8 mouse cellular contexts compared by ENCODE assay signal in the genomic region with DNA sequence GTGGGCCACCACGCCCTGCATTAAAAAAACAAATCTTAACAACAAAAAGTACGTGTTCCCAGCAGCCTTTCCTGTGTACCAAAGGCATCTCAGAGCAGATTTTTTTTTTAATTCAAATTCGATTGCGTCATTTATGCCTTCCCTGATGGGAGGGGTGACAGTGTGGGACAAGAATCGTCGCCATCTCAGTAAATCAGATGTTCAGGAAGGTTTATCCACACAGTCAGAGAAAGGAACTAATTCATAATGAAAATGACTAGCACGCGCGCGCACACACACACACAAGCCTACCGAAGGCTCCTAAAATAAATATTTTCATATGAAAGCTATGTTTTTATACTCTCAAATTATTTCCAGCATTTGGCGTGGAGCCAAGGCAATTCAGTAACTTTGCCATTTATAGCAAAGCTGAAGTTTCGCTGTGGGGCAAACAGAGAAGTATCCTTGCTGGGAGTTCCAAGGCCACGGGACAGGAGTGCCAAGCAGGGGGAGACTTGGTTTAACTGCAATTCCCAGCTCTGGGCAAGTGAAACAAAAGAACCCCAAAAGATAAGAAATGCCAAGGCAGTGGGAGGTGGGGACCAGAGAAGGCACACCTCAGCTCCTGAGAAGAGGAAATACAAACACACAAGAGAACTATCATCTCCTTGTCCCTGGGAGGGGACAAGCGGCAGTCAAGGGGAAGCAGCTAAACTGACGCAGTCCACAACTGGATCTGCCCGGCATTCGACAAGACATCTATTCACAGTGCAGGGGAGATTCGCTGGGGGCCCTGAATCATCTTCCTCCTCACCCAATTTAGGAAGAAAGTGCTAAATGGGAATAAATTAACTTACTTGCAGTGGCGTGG. TPM values are rescaled to one million over a fixed set of nuclear protein-coding genes. Genes with fewer than 3 reads are reported as not detected.
A peak's percentile ranks its signal among the peaks of the same experiment; 100 is the strongest.
DNase-seq lines count a peak whose midpoint lies in the region; ATAC-seq and TF ChIP-seq lines count a peak whose summit lies in the region.

No protein-coding gene starts in this region.

- DNase-seq in embryonic facial prominence, embryonic 11.5 days (ENCODE audit: low spot score), result peak; percentile 38
- no peak for DNase-seq in embryonic facial prominence, embryonic 10.5 days (ENCODE audit: low spot score)
- DNase-seq in adrenal gland, adult (ENCODE audit: inconsistent age in 2 of 2, low spot score in 1 of 2), result peak; percentile 62 to 90
- peak; percentile 38 for DNase-seq in heart, postnatal 4 days
- DNase-seq in lung, postnatal 25 days (ENCODE audit: low spot score), result peak; percentile 55
- no peak for DNase-seq in hindbrain, postnatal 0 days (ENCODE audit: low spot score)
- DNase-seq in layer of hippocampus, adult 11-12 months (ENCODE audit: low spot score), result no peak
- no peak for DNase-seq in layer of hippocampus, adult 9-11 months

- no peaks in the 10 kb centered on the region for H3K36me3 ChIP-seq in embryonic facial prominence, embryonic 11.5 days (replicated peaks; ENCODE audit: control insufficient read depth, insufficient read depth, low read depth, low read length)
- no peaks in the 10 kb centered on the region for H3K36me3 ChIP-seq in embryonic facial prominence, embryonic 10.5 days (replicated peaks)
- no peaks in the 10 kb centered on the region for H3K36me3 ChIP-seq in hindbrain, postnatal 0 days (ENCODE audit: insufficient read depth, low read length)

- ATAC-seq in embryonic facial prominence, embryonic 11.5 days (replicated peaks; ENCODE audit: insufficient number of reproducible peaks, low FRiP score, low TSS enrichment, low read depth), result no peak
- ATAC-seq in hindbrain, postnatal 0 days, result no peak

- H3K27ac ChIP-seq in embryonic facial prominence, embryonic 11.5 days (replicated peaks; ENCODE audit: low read depth, low read length), result no peak overlapping the region
- no peak overlapping the region for H3K27ac ChIP-seq in embryonic facial prominence, embryonic 10.5 days (replicated peaks)
- H3K27ac ChIP-seq in hindbrain, postnatal 0 days, result no peak overlapping the region

- H3K9me3 ChIP-seq in embryonic facial prominence, embryonic 11.5 days (replicated peaks; ENCODE audit: control insufficient read depth, low read length), result no peaks in the 10 kb centered on the region
- H3K9me3 ChIP-seq in embryonic facial prominence, embryonic 10.5 days, result no peaks in the 10 kb centered on the region
- no peaks in the 10 kb centered on the region for H3K9me3 ChIP-seq in hindbrain, postnatal 0 days (ENCODE audit: low read length)

- H3K4me1 ChIP-seq in embryonic facial prominence, embryonic 11.5 days (ENCODE audit: control insufficient read depth, insufficient read depth, low read length), result peaks cover 4% of the 10 kb centered on the region
- H3K4me1 ChIP-seq in embryonic facial prominence, embryonic 10.5 days, result peaks cover 40% of the 10 kb centered on the region
- H3K4me1 ChIP-seq in hindbrain, postnatal 0 days (ENCODE audit: insufficient read depth, low read length), result peaks cover 10% of the 10 kb centered on the region; the same call in 1 of the 2 replicates

- TF ChIP-seq CTCF in hindbrain, postnatal 0 days (IDR thresholded peaks at IDR 0.05; ENCODE audit: low read depth), result no peak

- 66% methylated on average over 20 of the region's 20 CpGs for WGBS in embryonic facial prominence, embryonic 11.5 days
- WGBS in embryonic facial prominence, embryonic 10.5 days, result 83% methylated on average over 20 of the region's 20 CpGs
- 71% methylated on average over 20 of the region's 20 CpGs for WGBS in hindbrain, postnatal 0 days

- H3K4me3 ChIP-seq in embryonic facial prominence, embryonic 11.5 days (ENCODE audit: low read depth, low read length), result no peak overlapping the region
- no peak overlapping the region for H3K4me3 ChIP-seq in embryonic facial prominence, embryonic 10.5 days
- H3K4me3 ChIP-seq in hindbrain, postnatal 0 days (ENCODE audit: low read length), result no peak overlapping the region

- no peaks in the 10 kb centered on the region for H3K27me3 ChIP-seq in embryonic facial prominence, embryonic 11.5 days (ENCODE audit: control insufficient read depth, insufficient read depth, low read length)
- H3K27me3 ChIP-seq in embryonic facial prominence, embryonic 10.5 days (replicated peaks; ENCODE audit: low read depth, poor library complexity, severe bottlenecking), result no peaks in the 10 kb centered on the region
- H3K27me3 ChIP-seq in hindbrain, postnatal 0 days (ENCODE audit: insufficient read depth, low read length), result no peaks in the 10 kb centered on the region

- H3K4me2 ChIP-seq in embryonic facial prominence, embryonic 11.5 days (ENCODE audit: low read depth, low read length), result no peak overlapping the region
- no peak overlapping the region for H3K4me2 ChIP-seq in hindbrain, postnatal 0 days (ENCODE audit: low read depth, low read length)

- H3K9ac ChIP-seq in embryonic facial prominence, embryonic 11.5 days (replicated peaks; ENCODE audit: low read length), result no peak overlapping the region
- no peak overlapping the region for H3K9ac ChIP-seq in hindbrain, postnatal 0 days (replicated peaks; ENCODE audit: low read length)

RNA-seq across cellular contexts. Expression of gene Lrch1, which starts 34.1 kb away (rescaled TPM):
- polyA plus RNA-seq in embryonic facial prominence, embryonic 11.5 days (2014; fragmentation: Nextera tagmentation; extraction: Ambion mirVana), result 10.1 and 10.4 TPM in 2 replicates
- 7.6 and 9.1 TPM in 2 replicates for polyA plus RNA-seq in embryonic facial prominence, embryonic 10.5 days (2016; fragmentation: Nextera tagmentation; extraction: Ambion mirVana)
- 10 to 100 TPM; 18.7 to 26.3 TPM for total RNA-seq in heart, postnatal 4 days (2021)
- total RNA-seq in hindbrain, postnatal 0 days (2014; rRNA removed), result 12.7 and 22.3 TPM in 2 replicates
- polyA plus RNA-seq in hindbrain, postnatal 0 days (2015; fragmentation: Nextera tagmentation; extraction: Ambion mirVana), result 16.5 and 17.3 TPM in 2 replicates

Comparison
In these comparisons a context has a peak if more than half of its experiments do, and no peak if none do; other contexts are left out.
1. DNase-seq: peak in embryonic facial prominence, embryonic 11.5 days (single experiment), adrenal gland, adult (2 of 2), heart, postnatal 4 days (single experiment) and lung, postnatal 25 days (single experiment); none in embryonic facial prominence, embryonic 10.5 days (single experiment), hindbrain, postnatal 0 days (single experiment), layer of hippocampus, adult 11-12 months (single experiment) and layer of hippocampus, adult 9-11 months (single experiment).